In genomic region chr12:29257735-29258547, GRCm38 (mm10) we compare ENCODE assay signal across 8 mouse cellular contexts.
A peak's percentile ranks its signal among the peaks of the same experiment; 100 is the strongest.
DNase-seq lines count a peak whose midpoint lies in the region; ATAC-seq lines count a peak whose summit lies in the region.

No protein-coding gene starts in this region.

- WGBS in liver, embryonic 12.5 days (ENCODE audit: insufficient replicate concordance): 22% methylated on average over 16 of the region's 16 CpGs
- 16% methylated on average over 16 of the region's 16 CpGs for WGBS in embryonic facial prominence, embryonic 15.5 days
- 23% methylated on average over 16 of the region's 16 CpGs for WGBS in intestine, embryonic 15.5 days
- WGBS in midbrain, embryonic 14.5 days: 12% methylated on average over 16 of the region's 16 CpGs

- no peaks in the 10 kb centered on the region; the same call in 1 of the 2 replicates for H3K9me3 ChIP-seq in liver, embryonic 12.5 days (replicated peaks)
- no peaks in the 10 kb centered on the region for H3K9me3 ChIP-seq in embryonic facial prominence, embryonic 15.5 days (replicated peaks)
- no peaks in the 10 kb centered on the region for H3K9me3 ChIP-seq in intestine, embryonic 15.5 days
- no peaks in the 10 kb centered on the region for H3K9me3 ChIP-seq in midbrain, embryonic 14.5 days (ENCODE audit: control insufficient read depth, low read length)

- H3K9ac ChIP-seq in liver, embryonic 12.5 days: no peak overlapping the region
- H3K9ac ChIP-seq in embryonic facial prominence, embryonic 15.5 days: no peak overlapping the region
- H3K9ac ChIP-seq in intestine, embryonic 15.5 days: no peak overlapping the region
- peak overlapping the region; percentile 16; the same call in 1 of the 2 replicates for H3K9ac ChIP-seq in midbrain, embryonic 14.5 days (replicated peaks; ENCODE audit: low read length)

- no peak for ATAC-seq in liver, embryonic 12.5 days
- no peak for ATAC-seq in embryonic facial prominence, embryonic 15.5 days (ENCODE audit: insufficient number of reproducible peaks, low FRiP score, low TSS enrichment, low read depth)
- ATAC-seq in intestine, embryonic 15.5 days: peak; percentile 77
- peak; percentile 51; the same call in 1 of the 2 replicates for ATAC-seq in midbrain, embryonic 14.5 days (ENCODE audit: low FRiP score, low TSS enrichment)
- ATAC-seq in activated CD4-positive, CD25-positive, alpha-beta regulatory T cell, adult 4 months: no peak

- H3K27me3 ChIP-seq in liver, embryonic 12.5 days (replicated peaks): 0 out of 2 replicates have a peak, but pooled peaks cover 3% of the 10 kb centered on the region
- no peaks in the 10 kb centered on the region for H3K27me3 ChIP-seq in embryonic facial prominence, embryonic 15.5 days
- H3K27me3 ChIP-seq in intestine, embryonic 15.5 days (replicated peaks): no peaks in the 10 kb centered on the region
- H3K27me3 ChIP-seq in midbrain, embryonic 14.5 days (ENCODE audit: control insufficient read depth, insufficient read depth, low read length): no peaks in the 10 kb centered on the region

- no peak overlapping the region for H3K27ac ChIP-seq in liver, embryonic 12.5 days
- H3K27ac ChIP-seq in embryonic facial prominence, embryonic 15.5 days (replicated peaks): no peak overlapping the region
- no peak overlapping the region for H3K27ac ChIP-seq in intestine, embryonic 15.5 days
- peak overlapping the region; percentile 89 for H3K27ac ChIP-seq in midbrain, embryonic 14.5 days (replicated peaks; ENCODE audit: low read depth, low read length)

- intact Hi-C loops in left cerebral cortex, postnatal 25 days (cut with DNase I): no loop called here

- H3K4me3 ChIP-seq in liver, embryonic 12.5 days: no peak overlapping the region
- no peak overlapping the region for H3K4me3 ChIP-seq in embryonic facial prominence, embryonic 15.5 days (replicated peaks)
- no peak overlapping the region for H3K4me3 ChIP-seq in intestine, embryonic 15.5 days (replicated peaks)
- H3K4me3 ChIP-seq in midbrain, embryonic 14.5 days (replicated peaks; ENCODE audit: low read depth, low read length): no peak overlapping the region

- peak; percentile 59 for DNase-seq in liver
- peak; percentile 37 to 49 for DNase-seq in left cerebral cortex, postnatal 25 days (ENCODE audit: low spot score in 2 of 2)
- DNase-seq in midbrain, embryonic 14.5 days: peak; percentile 92
- DNase-seq in thymus, postnatal 10 days (ENCODE audit: low spot score in 2 of 2): no peak

- peaks cover 5% of the 10 kb centered on the region; the same call in 1 of the 2 replicates for H3K4me1 ChIP-seq in liver, embryonic 12.5 days
- H3K4me1 ChIP-seq in embryonic facial prominence, embryonic 15.5 days: peaks cover 14% of the 10 kb centered on the region
- peaks cover 10% of the 10 kb centered on the region for H3K4me1 ChIP-seq in intestine, embryonic 15.5 days (replicated peaks)
- peaks cover 27% of the 10 kb centered on the region for H3K4me1 ChIP-seq in midbrain, embryonic 14.5 days (ENCODE audit: control insufficient read depth, insufficient read depth, low read length)

- H3K4me2 ChIP-seq in liver, embryonic 12.5 days: no peak overlapping the region
- H3K4me2 ChIP-seq in embryonic facial prominence, embryonic 15.5 days (replicated peaks): peak overlapping the region; percentile 32
- H3K4me2 ChIP-seq in intestine, embryonic 15.5 days (replicated peaks): peak overlapping the region; percentile 19; the same call in 1 of the 2 replicates
- H3K4me2 ChIP-seq in midbrain, embryonic 14.5 days (ENCODE audit: low read length): peak overlapping the region; percentile 33

- H3K36me3 ChIP-seq in liver, embryonic 12.5 days: no peaks in the 10 kb centered on the region
- H3K36me3 ChIP-seq in embryonic facial prominence, embryonic 15.5 days: no peaks in the 10 kb centered on the region
- no peaks in the 10 kb centered on the region for H3K36me3 ChIP-seq in intestine, embryonic 15.5 days
- H3K36me3 ChIP-seq in midbrain, embryonic 14.5 days (ENCODE audit: control insufficient read depth, insufficient read depth, low read length): no peaks in the 10 kb centered on the region

Comparison
In these comparisons a context has a peak if more than half of its experiments do, and no peak if none do; other contexts are left out.
1. DNase-seq: peak in liver (single experiment), left cerebral cortex, postnatal 25 days (2 of 2) and midbrain, embryonic 14.5 days (single experiment); none in thymus, postnatal 10 days (0 of 2).
2. ATAC-seq: peak in intestine, embryonic 15.5 days (single experiment) and midbrain, embryonic 14.5 days (single experiment); none in liver, embryonic 12.5 days (single experiment), embryonic facial prominence, embryonic 15.5 days (single experiment) and activated CD4-positive, CD25-positive, alpha-beta regulatory T cell, adult 4 months (single experiment).